Mouse (Mus musculus): ENCODE results near the gene Gtpbp3. TPM values are rescaled to one million over a fixed set of nuclear protein-coding genes. Genes with fewer than 3 reads are reported as not detected.

The Gtpbp3 gene
- polyA plus RNA-seq, 1 experiment from 2014 or later: 16.1 TPM

DNA sequence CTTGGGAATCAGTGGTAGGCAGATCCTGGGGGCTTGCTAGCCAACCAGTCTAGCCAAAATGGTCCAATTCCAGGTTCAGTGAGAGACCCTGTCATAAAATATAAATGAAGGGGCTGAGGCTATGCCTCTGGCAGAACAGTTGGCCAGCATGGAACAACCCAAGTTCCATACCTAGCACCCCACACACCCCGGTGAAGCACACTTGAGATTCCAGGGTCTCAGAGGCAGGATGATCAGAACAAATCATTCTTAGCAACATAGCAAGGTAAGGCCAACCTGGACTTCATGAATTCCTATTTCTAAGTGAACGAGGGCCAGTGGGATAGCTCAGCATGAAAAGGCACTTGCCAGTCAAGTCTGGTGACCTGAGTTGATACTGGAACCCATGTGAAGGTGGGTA, 20.7 kb upstream of the Gtpbp3 start:
- 91% methylated on average over 2 of the region's 2 CpGs for WGBS
- no peak overlapping the region for H3K4me2 ChIP-seq (ENCODE audit: low read depth, low read length)
- no peaks in the 10 kb centered on the region for H3K9me3 ChIP-seq (ENCODE audit: control insufficient read depth, low read length)
- ATAC-seq (ENCODE audit: low read depth): no peak
- H3K27me3 ChIP-seq (ENCODE audit: control insufficient read depth, insufficient read depth, low read depth, low read length): no peaks in the 10 kb centered on the region
- H3K27ac ChIP-seq (ENCODE audit: low read length): no peak overlapping the region
- H3K9ac ChIP-seq (ENCODE audit: low read length): no peak overlapping the region
- peaks cover 4% of the 10 kb centered on the region for H3K36me3 ChIP-seq (ENCODE audit: control insufficient read depth, insufficient read depth, low read length)
- H3K4me3 ChIP-seq (ENCODE audit: low read length): no peak overlapping the region
- peaks cover 32% of the 10 kb centered on the region for H3K4me1 ChIP-seq (replicated peaks; ENCODE audit: control insufficient read depth, insufficient read depth, low read length)

GRCm38 (mm10) chr8:71468001-71468400, 19.9 kb upstream of the Gtpbp3 start:
- H3K4me1 ChIP-seq (replicated peaks; ENCODE audit: control insufficient read depth, insufficient read depth, low read length): peaks cover 24% of the 10 kb centered on the region
- peaks cover 6% of the 10 kb centered on the region for H3K36me3 ChIP-seq (ENCODE audit: control insufficient read depth, insufficient read depth, low read length)
- no peak overlapping the region for H3K9ac ChIP-seq (ENCODE audit: low read length)
- H3K9me3 ChIP-seq (ENCODE audit: control insufficient read depth, low read length): no peaks in the 10 kb centered on the region
- H3K4me3 ChIP-seq (ENCODE audit: low read length): no peak overlapping the region
- no peak for ATAC-seq (ENCODE audit: low read depth)
- WGBS: 83% methylated on average over 1 of the region's 1 CpGs
- H3K27me3 ChIP-seq (ENCODE audit: control insufficient read depth, insufficient read depth, low read depth, low read length): no peaks in the 10 kb centered on the region
- H3K4me2 ChIP-seq (ENCODE audit: low read depth, low read length): no peak overlapping the region
- H3K27ac ChIP-seq (ENCODE audit: low read length): no peak overlapping the region

GRCm38 (mm10) chr8:71468916-71469315, 19.0 kb upstream of the Gtpbp3 start, which contains the start of gene Dda1:
TSS of gene Dda1 (plus strand) at chr8:71469199.
- H3K36me3 ChIP-seq (ENCODE audit: control insufficient read depth, insufficient read depth, low read length): peaks cover 12% of the 10 kb centered on the region
- peak within 1 kb of the TSS; percentile 86 for H3K4me3 ChIP-seq (ENCODE audit: low read length)
- ATAC-seq (ENCODE audit: low read depth): peak; percentile 89
- WGBS: under 1% methylated on average over 41 of the region's 52 CpGs
- peaks cover 21% of the 10 kb centered on the region for H3K4me1 ChIP-seq (replicated peaks; ENCODE audit: control insufficient read depth, insufficient read depth, low read length)
- peak within 1 kb of the TSS; percentile 87 for H3K9ac ChIP-seq (ENCODE audit: low read length)
- H3K27me3 ChIP-seq (ENCODE audit: control insufficient read depth, insufficient read depth, low read depth, low read length): no peaks in the 10 kb centered on the region
- H3K4me2 ChIP-seq (ENCODE audit: low read depth, low read length): peak within 1 kb of the TSS; percentile 82
- H3K9me3 ChIP-seq (ENCODE audit: control insufficient read depth, low read length): no peaks in the 10 kb centered on the region
- peak within 1 kb of the TSS; percentile 50; the same call in 1 of the 2 replicates for H3K27ac ChIP-seq (ENCODE audit: low read length)

DNA sequence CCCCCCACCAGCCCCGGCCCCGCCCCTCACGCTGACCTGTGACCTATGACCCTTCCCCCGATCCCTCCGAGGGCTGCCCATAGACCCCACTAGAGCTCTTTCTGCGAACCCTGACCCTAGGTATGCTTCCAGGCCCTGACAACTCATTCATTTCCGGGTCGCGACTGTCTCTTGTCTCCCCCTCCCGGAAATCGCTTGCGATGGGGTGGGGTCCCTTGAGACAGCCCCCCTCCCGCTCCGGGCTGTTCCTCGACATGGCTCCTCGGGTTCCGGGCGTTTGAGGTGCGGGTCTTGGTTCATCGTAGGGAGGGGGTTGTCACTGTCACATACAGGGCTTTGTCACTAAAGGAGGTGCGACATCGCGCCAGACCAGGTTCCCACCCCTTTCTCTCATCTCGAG, 18.5 kb upstream of the Gtpbp3 start:
- H3K9ac ChIP-seq (ENCODE audit: low read length): peak overlapping the region; percentile 87
- peaks cover 17% of the 10 kb centered on the region for H3K4me1 ChIP-seq (replicated peaks; ENCODE audit: control insufficient read depth, insufficient read depth, low read length)
- under 1% methylated on average over 22 of the region's 24 CpGs for WGBS
- peaks cover 16% of the 10 kb centered on the region for H3K36me3 ChIP-seq (ENCODE audit: control insufficient read depth, insufficient read depth, low read length)
- H3K27ac ChIP-seq (ENCODE audit: low read length): peak overlapping the region; percentile 50; the same call in 1 of the 2 replicates
- H3K9me3 ChIP-seq (ENCODE audit: control insufficient read depth, low read length): no peaks in the 10 kb centered on the region
- H3K27me3 ChIP-seq (ENCODE audit: control insufficient read depth, insufficient read depth, low read depth, low read length): no peaks in the 10 kb centered on the region
- ATAC-seq (ENCODE audit: low read depth): peak; percentile 11; the same call in 1 of the 2 replicates
- peak overlapping the region; percentile 86 for H3K4me3 ChIP-seq (ENCODE audit: low read length)
- peak overlapping the region; percentile 82 for H3K4me2 ChIP-seq (ENCODE audit: low read depth, low read length)

GRCm38 (mm10) chr8:71470146-71470912, 17.6 kb upstream of the Gtpbp3 start:
- Histone ChIP-seq H3K9me3 (ENCODE audit: control insufficient read depth, low read length) (no peaks in the 10 kb centered on the region), H3K27ac (ENCODE audit: low read length) (no peak overlapping the region), H3K4me1 (replicated peaks; ENCODE audit: control insufficient read depth, insufficient read depth, low read length) (peaks cover 17% of the 10 kb centered on the region), H3K27me3 (ENCODE audit: control insufficient read depth, insufficient read depth, low read depth, low read length) (no peaks in the 10 kb centered on the region), H3K4me2 (ENCODE audit: low read depth, low read length) (peak overlapping the region; percentile 82), H3K4me3 (ENCODE audit: low read length) (peak overlapping the region; percentile 86), H3K9ac (ENCODE audit: low read length) (peak overlapping the region; percentile 87), H3K36me3 (ENCODE audit: control insufficient read depth, insufficient read depth, low read length) (peaks cover 21% of the 10 kb centered on the region)
- 76% methylated on average over 3 of the region's 3 CpGs for WGBS
- no peak for ATAC-seq (ENCODE audit: low read depth)

DNA sequence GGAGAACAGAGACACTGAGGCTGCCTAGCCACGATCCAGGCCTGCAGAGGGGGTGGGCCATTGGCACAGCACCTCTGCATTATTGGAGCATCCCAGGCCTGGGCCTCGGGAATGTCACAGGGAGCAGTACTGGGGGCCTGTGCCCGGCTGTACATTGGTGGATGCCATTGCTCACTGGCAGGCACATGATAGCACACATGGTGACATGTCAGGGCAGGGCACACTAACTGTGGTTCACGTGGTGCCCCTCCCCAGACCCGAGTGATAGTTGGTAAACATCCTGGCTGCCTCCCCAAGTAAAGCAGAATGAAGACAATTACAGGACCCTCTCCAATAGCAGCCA, 17.0 kb upstream of the Gtpbp3 start:
- 62% methylated on average over 5 of the region's 5 CpGs for WGBS
- no peak overlapping the region for H3K4me2 ChIP-seq (ENCODE audit: low read depth, low read length)
- no peaks in the 10 kb centered on the region for H3K27me3 ChIP-seq (ENCODE audit: control insufficient read depth, insufficient read depth, low read depth, low read length)
- no peak overlapping the region for H3K4me3 ChIP-seq (ENCODE audit: low read length)
- ATAC-seq (ENCODE audit: low read depth): no peak
- H3K36me3 ChIP-seq (ENCODE audit: control insufficient read depth, insufficient read depth, low read length): peaks cover 23% of the 10 kb centered on the region
- peaks cover 15% of the 10 kb centered on the region for H3K4me1 ChIP-seq (replicated peaks; ENCODE audit: control insufficient read depth, insufficient read depth, low read length)
- no peaks in the 10 kb centered on the region for H3K9me3 ChIP-seq (ENCODE audit: control insufficient read depth, low read length)
- H3K27ac ChIP-seq (ENCODE audit: low read length): no peak overlapping the region
- H3K9ac ChIP-seq (ENCODE audit: low read length): no peak overlapping the region

- 93% methylated on average over 17 of the region's 17 CpGs for WGBS
- Histone ChIP-seq H3K4me2 (ENCODE audit: low read depth, low read length) (no peak overlapping the region), H3K9ac (ENCODE audit: low read length) (no peak overlapping the region), H3K4me1 (replicated peaks; ENCODE audit: control insufficient read depth, insufficient read depth, low read length) (peaks cover 19% of the 10 kb centered on the region), H3K9me3 (ENCODE audit: control insufficient read depth, low read length) (no peaks in the 10 kb centered on the region), H3K27me3 (ENCODE audit: control insufficient read depth, insufficient read depth, low read depth, low read length) (no peaks in the 10 kb centered on the region), H3K27ac (ENCODE audit: low read length) (no peak overlapping the region), H3K36me3 (ENCODE audit: control insufficient read depth, insufficient read depth, low read length) (peaks cover 23% of the 10 kb centered on the region), H3K4me3 (ENCODE audit: low read length) (no peak overlapping the region)
- ATAC-seq (ENCODE audit: low read depth): no peak
Measured at GRCm38 (mm10) chr8:71471861-71472260, 16.0 kb upstream of the Gtpbp3 start.

GRCm38 (mm10) chr8:71472601-71473386, 15.1 kb upstream of the Gtpbp3 start:
- Histone ChIP-seq H3K4me1 (replicated peaks; ENCODE audit: control insufficient read depth, insufficient read depth, low read length) (peaks cover 23% of the 10 kb centered on the region), H3K36me3 (ENCODE audit: control insufficient read depth, insufficient read depth, low read length) (peaks cover 23% of the 10 kb centered on the region), H3K4me3 (ENCODE audit: low read length) (no peak overlapping the region), H3K9ac (ENCODE audit: low read length) (no peak overlapping the region), H3K27ac (ENCODE audit: low read length) (no peak overlapping the region), H3K4me2 (ENCODE audit: low read depth, low read length) (no peak overlapping the region), H3K9me3 (ENCODE audit: control insufficient read depth, low read length) (no peaks in the 10 kb centered on the region), H3K27me3 (ENCODE audit: control insufficient read depth, insufficient read depth, low read depth, low read length) (no peaks in the 10 kb centered on the region)
- no peak for ATAC-seq (ENCODE audit: low read depth)
- WGBS: 93% methylated on average over 8 of the region's 8 CpGs

GRCm38 (mm10) chr8:71474344-71474743, 13.6 kb upstream of the Gtpbp3 start:
- Histone ChIP-seq H3K4me2 (ENCODE audit: low read depth, low read length) (no peak overlapping the region), H3K4me1 (replicated peaks; ENCODE audit: control insufficient read depth, insufficient read depth, low read length) (peaks cover 23% of the 10 kb centered on the region), H3K9me3 (ENCODE audit: control insufficient read depth, low read length) (no peaks in the 10 kb centered on the region), H3K9ac (ENCODE audit: low read length) (no peak overlapping the region), H3K36me3 (ENCODE audit: control insufficient read depth, insufficient read depth, low read length) (peaks cover 23% of the 10 kb centered on the region), H3K4me3 (ENCODE audit: low read length) (no peak overlapping the region), H3K27ac (ENCODE audit: low read length) (no peak overlapping the region), H3K27me3 (ENCODE audit: control insufficient read depth, insufficient read depth, low read depth, low read length) (no peaks in the 10 kb centered on the region)
- ATAC-seq (ENCODE audit: low read depth): no peak
- 89% methylated on average over 18 of the region's 18 CpGs for WGBS
